11 mouse cellular contexts compared by ENCODE assay signal in the genomic region with DNA sequence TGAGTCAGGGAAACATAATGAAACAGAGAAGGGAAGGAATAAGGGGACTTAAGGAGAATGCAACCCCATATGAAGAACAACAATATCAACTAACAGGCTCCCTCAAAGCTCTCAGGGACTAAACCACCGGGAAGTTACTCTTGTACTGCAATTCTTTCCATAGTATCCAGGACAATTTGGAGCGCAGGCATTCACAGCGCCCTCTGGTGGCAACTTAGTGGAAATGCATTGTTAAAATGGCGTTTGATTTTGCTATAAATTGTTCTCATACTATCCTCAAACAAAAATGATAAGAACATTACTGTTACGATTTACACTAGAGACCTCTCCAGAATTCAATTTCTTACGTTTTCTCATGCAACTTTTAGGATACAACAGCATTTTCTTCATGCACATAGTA.
DNase-seq lines count a peak whose midpoint lies in the region; TF ChIP-seq lines count a peak whose summit lies in the region.
"Had no signal": no experiment of that assay in that cellular context is flagged by ENCODE, and none has a peak within 500 bp of the region (broad histone marks: within the 10 kb centered on the region; RNA-seq: fewer than 3 reads in every experiment).

No protein-coding gene starts in this region.

- H3K36me3 ChIP-seq in testis, adult 2 months (ENCODE audit: control insufficient read depth, insufficient read depth, low read length) = no peaks in the 10 kb centered on the region
- H3K36me3 ChIP-seq: neural tube, embryonic 13.5 days had no signal

- peak; percentile 6 for DNase-seq in kidney, postnatal 10 days
- no peak for DNase-seq in kidney, adult 8-10 months
- no peak for DNase-seq in testis, postnatal 14 days (ENCODE audit: low spot score)
- peak; percentile 6 for DNase-seq in brain, adult 2 months (ENCODE audit: low read depth, low spot score)
- DNase-seq in testis, postnatal 10 days (ENCODE audit: low spot score) = peak; percentile 42
- no peak for DNase-seq in layer of hippocampus, postnatal 25 days (ENCODE audit: extremely low spot score in 1 of 2, low spot score in 1 of 2)
- no peak for DNase-seq in cerebellum, postnatal 36 days
- DNase-seq: cerebellum, adult 18-20 months; lung, postnatal 14 days had no signal

- no peaks in the 10 kb centered on the region for H3K4me1 ChIP-seq in testis, adult 2 months (ENCODE audit: control insufficient read depth, insufficient read depth, low read length)
- H3K4me1 ChIP-seq: neural tube, embryonic 13.5 days had no signal

- peak; percentile 58; the same call in 1 of the 2 replicates for TF ChIP-seq CTCF in testis, adult 2 months (IDR thresholded peaks at IDR 0.05; ENCODE audit: control insufficient read depth, insufficient read depth, insufficient replicate concordance, low read depth, low read length)

- TF ChIP-seq POLR2A in testis, adult 2 months (IDR thresholded peaks at IDR 0.05; ENCODE audit: control insufficient read depth, low read depth, low read length) = no peak

- no peak overlapping the region for H3K27ac ChIP-seq in testis, adult 2 months (ENCODE audit: control insufficient read depth, insufficient read depth, low read depth, low read length)
- H3K27ac ChIP-seq: neural tube, embryonic 13.5 days had no signal

- H3K27me3 ChIP-seq in testis, adult 2 months (ENCODE audit: control insufficient read depth, insufficient read depth, low read length) = no peaks in the 10 kb centered on the region
- H3K27me3 ChIP-seq: neural tube, embryonic 13.5 days had no signal

- no peak overlapping the region for H3K4me3 ChIP-seq in testis, adult 2 months (ENCODE audit: control insufficient read depth, low read depth, low read length)
- H3K4me3 ChIP-seq: neural tube, embryonic 13.5 days had no signal

Comparison
In these comparisons a context has a peak if more than half of its experiments do, and no peak if none do; other contexts are left out.
1. DNase-seq: peak in kidney, postnatal 10 days (single experiment), brain, adult 2 months (single experiment) and testis, postnatal 10 days (single experiment); none in kidney, adult 8-10 months (0 of 2), testis, postnatal 14 days (single experiment), layer of hippocampus, postnatal 25 days (0 of 2) and cerebellum, postnatal 36 days (0 of 2).